13 mouse cellular contexts compared by ENCODE assay signal in genomic region chr5:3395020-3395419, GRCm38 (mm10). TPM values are rescaled to one million over a fixed set of nuclear protein-coding genes. Genes with fewer than 3 reads are reported as not detected.
DNase-seq lines count a peak whose midpoint lies in the region; ATAC-seq and TF ChIP-seq lines count a peak whose summit lies in the region.
"Had no signal": no experiment of that assay in that cellular context is flagged by ENCODE, and none has a peak within 500 bp of the region (broad histone marks: within the 10 kb centered on the region; RNA-seq: fewer than 3 reads in every experiment).

No protein-coding gene starts in this region.

- no peaks in the 10 kb centered on the region for H3K4me1 ChIP-seq in heart, embryonic 11.5 days (ENCODE audit: control insufficient read depth, insufficient read depth, low read length)
- H3K4me1 ChIP-seq in hindbrain, embryonic 12.5 days: peaks cover 11% of the 10 kb centered on the region
- H3K4me1 ChIP-seq in midbrain, embryonic 14.5 days (ENCODE audit: control insufficient read depth, insufficient read depth, low read length): peaks cover 16% of the 10 kb centered on the region

- H3K9ac ChIP-seq in heart, embryonic 11.5 days (ENCODE audit: low read depth, low read length): no peak overlapping the region
- peak overlapping the region; percentile 38; the same call in 1 of the 2 replicates for H3K9ac ChIP-seq in hindbrain, embryonic 12.5 days
- H3K9ac ChIP-seq in midbrain, embryonic 14.5 days (replicated peaks; ENCODE audit: low read length): no peak overlapping the region
- H3K9ac ChIP-seq: lung, embryonic 14.5 days had no signal

- no peak overlapping the region for H3K27ac ChIP-seq in heart, embryonic 11.5 days (ENCODE audit: low read depth, low read length)
- H3K27ac ChIP-seq in hindbrain, embryonic 12.5 days: peak overlapping the region; percentile 23; the same call in 1 of the 2 replicates
- H3K27ac ChIP-seq in midbrain, embryonic 14.5 days (replicated peaks; ENCODE audit: low read depth, low read length): peak overlapping the region; percentile 45; the same call in 1 of the 2 replicates
- H3K27ac ChIP-seq: layer of hippocampus, adult 2 months had no signal

- peak; percentile 72 for DNase-seq in heart, adult 11 months
- DNase-seq in brain, embryonic 14.5 days (ENCODE audit: low read depth): peak; percentile 86
- peak; percentile 56 for DNase-seq in midbrain, embryonic 14.5 days
- DNase-seq in lung, postnatal 10 days: no peak
- no peak for DNase-seq in left cerebral cortex, adult 18-20 months (ENCODE audit: low spot score in 2 of 2)
- no peak for DNase-seq in lung, postnatal 36 days
- DNase-seq: embryo, embryonic 11 days; lung, embryonic 14.5 days; right cerebral cortex, adult 18-20 months; thymus, postnatal 4 days had no signal

- TF ChIP-seq CTCF in brain, embryonic 14.5 days (IDR thresholded peaks at IDR 0.05; ENCODE audit: borderline replicate concordance, extremely low read depth, insufficient read depth, insufficient read length): no peak

- H3K36me3 ChIP-seq in heart, embryonic 11.5 days (ENCODE audit: control insufficient read depth, insufficient read depth, low read length): no peaks in the 10 kb centered on the region
- no peaks in the 10 kb centered on the region for H3K36me3 ChIP-seq in hindbrain, embryonic 12.5 days
- H3K36me3 ChIP-seq in midbrain, embryonic 14.5 days (ENCODE audit: control insufficient read depth, insufficient read depth, low read length): no peaks in the 10 kb centered on the region

- no peaks in the 10 kb centered on the region for H3K27me3 ChIP-seq in heart, embryonic 11.5 days (ENCODE audit: control insufficient read depth, insufficient read depth, low read length)
- H3K27me3 ChIP-seq in hindbrain, embryonic 12.5 days: no peaks in the 10 kb centered on the region
- no peaks in the 10 kb centered on the region for H3K27me3 ChIP-seq in midbrain, embryonic 14.5 days (ENCODE audit: control insufficient read depth, insufficient read depth, low read length)

- H3K4me2 ChIP-seq in heart, embryonic 11.5 days: no peak overlapping the region
- 0 out of 2 replicates have a peak overlapping the region, but pooled peaks have one; percentile 8 for H3K4me2 ChIP-seq in hindbrain, embryonic 12.5 days (replicated peaks)
- H3K4me2 ChIP-seq in midbrain, embryonic 14.5 days (ENCODE audit: low read length): peak overlapping the region; percentile 28; the same call in 1 of the 2 replicates
- H3K4me2 ChIP-seq: lung, embryonic 14.5 days had no signal

- no peak overlapping the region for H3K4me3 ChIP-seq in heart, embryonic 11.5 days (ENCODE audit: low read depth, low read length)
- H3K4me3 ChIP-seq in hindbrain, embryonic 12.5 days: no peak overlapping the region
- no peak overlapping the region for H3K4me3 ChIP-seq in midbrain, embryonic 14.5 days (replicated peaks; ENCODE audit: low read depth, low read length)
- H3K4me3 ChIP-seq: layer of hippocampus, adult 2 months had no signal

- WGBS in heart, embryonic 11.5 days (ENCODE audit: insufficient replicate concordance): 73% methylated on average over 6 of the region's 6 CpGs
- 25% methylated on average over 6 of the region's 6 CpGs for WGBS in hindbrain, embryonic 12.5 days
- WGBS in midbrain, embryonic 14.5 days: 7% methylated on average over 6 of the region's 6 CpGs

- no peak for ATAC-seq in heart, embryonic 11.5 days (replicated peaks; ENCODE audit: insufficient number of reproducible peaks, low FRiP score, low TSS enrichment)
- peak; percentile 86 for ATAC-seq in hindbrain, embryonic 12.5 days (ENCODE audit: low FRiP score)
- ATAC-seq in midbrain, embryonic 14.5 days (ENCODE audit: low FRiP score, low TSS enrichment): peak; percentile 74; the same call in 1 of the 2 replicates

- H3K9me3 ChIP-seq in heart, embryonic 11.5 days (replicated peaks; ENCODE audit: control insufficient read depth, low read length): no peaks in the 10 kb centered on the region
- H3K9me3 ChIP-seq in hindbrain, embryonic 12.5 days (replicated peaks): no peaks in the 10 kb centered on the region
- H3K9me3 ChIP-seq in midbrain, embryonic 14.5 days (ENCODE audit: control insufficient read depth, low read length): no peaks in the 10 kb centered on the region

- TF ChIP-seq POLR2A in brain, embryonic 14.5 days (IDR thresholded peaks at IDR 0.05; ENCODE audit: borderline replicate concordance, extremely low read depth, insufficient read depth, insufficient read length, poor library complexity, severe bottlenecking): no peak

RNA-seq across cellular contexts. Expression of gene Cdk6, which starts 53.7 kb away (rescaled TPM):
- 23.1 and 31.3 TPM in 2 replicates for polyA plus RNA-seq in heart, embryonic 11.5 days (2014; fragmentation: Nextera tagmentation; extraction: Ambion mirVana)
- polyA plus RNA-seq in brain, embryonic 14.5 days (2012; rRNA removed): 10.0 and 10.4 TPM in 2 replicates
- 18.0 and 19.1 TPM in 2 replicates for polyA plus RNA-seq in hindbrain, embryonic 12.5 days (2016; fragmentation: Nextera tagmentation; extraction: Ambion mirVana)
- polyA plus RNA-seq in midbrain, embryonic 14.5 days (2014; fragmentation: Nextera tagmentation; extraction: Ambion mirVana): 8.7 and 15.9 TPM in 2 replicates
- total RNA-seq in left cerebral cortex, adult 18-20 months (2021): 1 to 10 TPM; 2.2 to 3.8 TPM

Comparison
In these comparisons a context has a peak if more than half of its experiments do, and no peak if none do; other contexts are left out.
1. DNase-seq: peak in heart, adult 11 months (single experiment), brain, embryonic 14.5 days (single experiment) and midbrain, embryonic 14.5 days (single experiment); none in lung, postnatal 10 days (single experiment), left cerebral cortex, adult 18-20 months (0 of 2) and lung, postnatal 36 days (single experiment).